Mouse (Mus musculus) layer of hippocampus, adult 11-12 months (tissue): Measurements from ENCODE around the gene Zfp566.

Experiments used
- DNase-seq: peaks from one replicate; pipeline ENCODE4 v3.0.0; 2022; ENCODE audit warnings: low spot score

The Zfp566 gene

GRCm38 (mm10) chr7:30053591-30053990 lies 36.7 kb downstream of the Zfp566 start:
- no peak for DNase-seq

- peak; percentile 92 for DNase-seq
Observed at GRCm38 (mm10) chr7:30050882-30051548, 39.3 kb downstream of the Zfp566 start, which contains the start of gene Zfp14. Gene Zfp14, minus strand, starts transcription at chr7:30051380.

DNA sequence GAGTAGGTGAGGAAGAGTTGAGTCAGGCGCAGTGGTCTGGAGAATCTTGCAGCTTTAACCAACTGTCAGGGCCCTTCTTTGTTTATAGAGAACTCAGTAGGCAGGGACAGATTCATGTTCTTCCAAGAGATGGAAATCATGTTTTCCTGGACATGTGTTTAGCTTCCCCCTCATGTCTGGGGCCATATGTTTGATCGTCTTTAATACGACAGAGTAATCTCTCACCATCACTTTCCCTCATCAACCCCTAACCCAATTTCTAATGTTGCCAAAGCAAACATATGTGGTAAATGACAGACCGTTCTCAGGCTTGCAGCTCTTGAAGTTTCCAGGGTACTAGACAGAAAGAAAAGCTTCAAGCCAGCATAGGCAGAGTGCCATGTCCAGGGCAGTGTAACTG lies 42.2 kb downstream of the Zfp566 start:
- peak; percentile 29 for DNase-seq

DNA sequence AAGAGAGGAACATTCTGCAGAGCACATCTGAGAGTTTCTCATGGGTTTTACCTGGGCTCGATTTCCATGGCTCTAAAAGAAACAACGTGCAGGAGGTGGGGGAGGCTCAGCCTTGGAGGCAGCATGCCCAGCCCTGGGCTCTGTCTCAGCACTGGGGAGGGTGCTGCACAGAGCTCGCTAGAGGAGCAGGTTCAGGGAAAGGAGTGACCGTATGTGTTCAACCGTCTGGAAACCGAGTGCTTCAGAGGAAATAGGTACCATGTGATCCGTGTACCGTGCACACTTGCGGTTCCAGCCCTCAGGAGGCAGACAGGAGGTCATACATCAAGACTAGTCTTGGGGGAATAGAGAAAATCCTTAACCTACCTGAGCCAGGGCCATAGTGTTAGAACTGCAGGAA lies 46.0 kb downstream of the Zfp566 start:
- no peak for DNase-seq

DNA sequence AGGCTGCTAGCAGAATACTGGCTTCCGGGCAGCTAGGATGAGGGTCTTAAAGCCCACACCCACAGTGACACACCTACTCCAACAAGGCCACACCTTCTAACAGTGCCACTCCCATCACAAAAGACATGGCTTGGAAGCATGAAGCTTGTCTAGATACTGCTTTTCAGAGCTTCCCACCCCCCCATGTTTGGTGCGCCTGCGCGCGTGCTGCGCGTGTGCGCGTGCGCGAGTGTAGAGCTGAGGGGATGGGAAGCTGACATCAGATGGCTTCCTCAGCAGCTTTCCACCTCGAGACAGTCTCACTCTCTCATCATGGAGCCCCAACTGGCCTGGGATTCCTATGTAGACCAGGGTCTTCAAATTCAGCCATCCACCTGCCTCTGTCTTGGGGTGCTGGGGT lies 56.0 kb downstream of the Zfp566 start:
- no peak for DNase-seq

- DNase-seq = no peak
Observed at GRCm38 (mm10) chr7:30031379-30031778, 58.9 kb downstream of the Zfp566 start.

- DNase-seq = no peak
Observed at GRCm38 (mm10) chr7:30030677-30031076, 59.6 kb downstream of the Zfp566 start.

- no peak for DNase-seq
Observed at GRCm38 (mm10) chr7:30028572-30028971, 61.8 kb downstream of the Zfp566 start.
